Mouse (Mus musculus) lung, postnatal 0 days (tissue): ENCODE results near the gene Cmtm4.

Source experiments
- CTCF ChIP-seq: IDR thresholded peaks from 2 replicates; pipeline ENCODE4 v1.5.1; 2016; ENCODE audit warnings: antibody characterized with exemption, mild to moderate bottlenecking
- EP300 ChIP-seq: IDR thresholded peaks from 2 replicates; pipeline ENCODE4 v1.6.1; 2016; ENCODE audit warnings: antibody characterized with exemption, mild to moderate bottlenecking, control low read depth

- TF ChIP-seq CTCF (no peak), EP300 (no peak)
Measured at GRCm38 (mm10) chr8:104383296-104383695, 12.3 kb downstream of the Cmtm4 start.
